Mouse (Mus musculus) thymus, adult 2 months (tissue): ENCODE results near the gene Enho.

Experiments
- CTCF ChIP-seq: fragments of 200-500 bp; IDR thresholded peaks from 2 replicates; pipeline ENCODE4 v1.5.1; 2012; ENCODE audit warnings: mild to moderate bottlenecking, control low read depth, low read length, moderate library complexity, borderline replicate concordance; ENCODE audit not compliant: control insufficient read depth, poor library complexity, insufficient read depth; ENCODE audit errors: extremely low read depth
- POLR2A ChIP-seq: fragments of 200-500 bp; IDR thresholded peaks from 2 replicates; pipeline ENCODE4 v1.6.1; 2012; ENCODE audit warnings: mild to moderate bottlenecking, low read length, control low read depth, moderate library complexity; ENCODE audit not compliant: control insufficient read depth, poor library complexity, insufficient read depth; ENCODE audit errors: extremely low read depth

DNA sequence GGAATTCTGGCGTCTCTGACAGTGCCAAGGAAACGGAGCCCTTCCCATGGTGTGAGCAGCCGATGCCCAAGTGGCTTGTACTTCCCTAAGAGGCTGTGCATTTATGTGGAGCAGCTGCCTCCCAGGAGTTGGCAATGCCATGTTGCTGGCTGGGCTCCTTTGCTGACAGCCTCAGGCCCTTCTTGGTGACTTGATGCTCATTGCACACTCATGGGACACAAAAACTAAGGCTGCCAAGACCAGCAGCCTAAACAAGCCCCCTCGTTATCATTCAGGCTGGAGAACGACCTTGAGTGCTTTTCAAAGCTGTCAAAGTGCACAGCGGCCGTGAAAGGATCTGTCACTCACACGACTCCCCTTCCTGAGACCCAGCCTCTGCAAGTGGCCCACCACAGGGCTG lies 28.0 kb downstream of the Enho start:
- TF ChIP-seq CTCF (no peak), POLR2A (no peak)
